Mouse (Mus musculus) Patski (cell line): ENCODE results near the gene Fiz1. TPM values are rescaled to one million over a fixed set of nuclear protein-coding genes. Genes with fewer than 3 reads are reported as not detected.

ENCODE experiments used
- ATAC-seq: fragments of 100-300 bp; one replicate; pipeline ENCODE4 v1.8.0; 2021
- CTCF ChIA-PET: fragments of 350-600 bp; sonication (Branson Sonifier 250); formaldehyde crosslinking; loops from one replicate; lab custom pipeline; 2022; ENCODE audit warnings: inconsistent platforms; lab: Charles Lee
- POLR2A ChIA-PET: fragments of 350-600 bp; sonication (Branson Sonifier 250); formaldehyde crosslinking; loops from one replicate; lab custom pipeline; 2022; ENCODE audit warnings: antibody characterized with exemption, inconsistent platforms; lab: Charles Lee
- DNase-seq: peaks from one replicate; pipeline ENCODE4 v3.0.0-alpha.2; 2011; ENCODE audit warnings: low read depth, low spot score
- H3K27me3 ChIP-seq: fragments of 371-371 bp; one replicate; pipeline ENCODE4 v1.5.1; 2021
- CTCF ChIP-seq: fragments of 100-300 bp; IDR thresholded peaks from one replicate; pipeline ENCODE4 v1.5.1; 2021
- in situ Hi-C: fragments of 300-500 bp; cut with MboI; formaldehyde crosslinking; loops from 3 replicates; pipeline ENCODE4 v1.11.1; 2018; ENCODE audit warnings: low pct_unique_long_range_greater_than_20kb, mixed read lengths
- polyA plus RNA-seq: library from polyadenylated mRNA; unstranded; gene quantifications from one replicate; pipeline ENCODE4 v1.2.3, GENCODE M21; 2021

Fiz1 gene
- polyA plus RNA-seq, 1 experiment from 2014 or later, result 31.6 TPM

DNA sequence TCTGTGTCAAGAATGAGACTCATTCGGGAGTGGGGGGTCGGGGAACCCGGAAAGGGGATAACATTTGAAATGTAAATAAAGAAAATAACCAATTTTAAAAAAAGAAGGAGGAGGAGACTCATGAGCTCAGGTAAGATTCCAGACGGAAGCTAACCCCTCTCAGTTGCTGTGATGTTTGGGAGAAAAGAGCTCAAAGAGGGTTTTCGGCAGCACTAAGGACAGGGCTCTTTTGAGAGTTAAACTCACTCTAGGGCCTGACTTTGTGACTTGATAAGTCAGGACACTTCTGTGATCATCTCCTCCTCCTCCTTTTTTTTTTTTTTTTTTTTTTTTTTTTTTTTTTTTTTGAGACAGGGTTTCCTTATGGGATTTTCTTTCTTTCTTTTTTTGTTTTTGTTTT is 24.4 kb upstream of the Fiz1 start:
- CTCF ChIA-PET, result no interaction called here
- POLR2A ChIA-PET, result interaction anchor here (1.5 to 3.4 kb wide), 3 partner anchors 12 to 23 kb away, joined by 5 to 15 read pairs (median 10); partner anchors contain the start of genes Ccdc106, Zfp580 and Zfp865
- DNase-seq (no peak), ATAC-seq (no peak)
- H3K27me3 ChIP-seq, result no peaks in the 10 kb centered on the region
- no peak for TF ChIP-seq CTCF
- in situ Hi-C loops, result no loop called here

DNA sequence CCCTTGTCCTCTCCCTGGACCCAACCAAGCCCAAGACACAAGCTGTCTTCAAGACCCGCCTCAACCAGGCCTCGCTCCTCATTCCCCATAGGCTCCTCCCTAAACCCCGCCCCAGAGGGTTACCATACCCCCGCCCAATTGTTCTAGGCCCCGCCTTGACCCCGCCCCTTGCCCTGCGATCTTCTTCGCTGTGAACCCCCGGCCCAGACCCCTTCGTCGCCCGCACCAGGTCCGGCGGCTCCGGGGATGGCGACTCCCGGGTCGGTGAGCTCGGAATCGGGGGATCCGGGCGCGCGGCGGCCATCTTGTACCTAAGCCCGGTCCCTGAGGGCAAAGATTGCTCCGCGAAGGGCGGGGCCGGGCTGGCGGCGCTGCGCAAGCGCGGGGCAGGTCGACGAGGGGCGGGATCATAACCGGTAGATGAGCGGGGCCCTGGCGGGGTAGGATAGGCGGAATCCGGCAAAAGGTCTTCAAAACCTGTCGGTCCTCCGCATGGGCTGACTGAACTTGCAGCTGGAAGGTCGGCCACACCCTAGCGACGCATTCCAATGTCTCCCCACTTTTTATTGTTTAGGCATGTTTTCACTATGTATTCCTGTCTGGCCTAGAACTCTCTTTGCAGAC is 23.7 kb upstream of the Fiz1 start, which contains the start of gene Zfp784:
TSS of gene Zfp784 (minus strand) at position 338 of the 624 bp plus-strand sequence.
- no peak for TF ChIP-seq CTCF
- ChIA-PET CTCF (interaction anchor here (0.7 kb wide), 1 partner anchor 22 kb away, joined by 3 read pairs; no protein-coding TSS in a partner anchor), POLR2A (interaction anchor here (0.8 to 3.4 kb wide), 6 partner anchors 11 to 22 kb away, joined by 3 to 15 read pairs (median 4); partner anchors contain the start of genes Ccdc106, Zfp580 and Zfp865)
- peak; percentile 97 for ATAC-seq
- no peaks in the 10 kb centered on the region for H3K27me3 ChIP-seq
- no peak for DNase-seq
- in situ Hi-C loops, result no loop called here

DNA sequence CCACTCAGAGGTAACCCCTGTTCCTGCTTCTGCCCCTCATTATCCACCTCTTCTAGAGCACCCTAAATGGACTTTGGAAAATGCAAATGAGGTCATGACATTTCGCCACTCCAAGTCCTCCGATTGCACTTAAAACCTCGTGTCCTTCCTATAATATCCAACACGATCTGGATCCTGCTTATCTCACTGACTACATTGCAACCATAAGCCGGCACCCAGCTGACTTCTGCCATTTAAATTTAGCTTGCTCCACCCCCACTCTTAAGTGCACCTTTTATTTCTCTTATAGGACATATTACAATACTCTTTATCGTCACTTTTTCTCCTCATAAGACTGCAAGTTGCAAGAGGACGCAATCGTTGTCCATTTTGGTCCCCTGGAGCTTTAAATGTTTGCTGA is 23.0 kb upstream of the Fiz1 start:
- in situ Hi-C loops, result no loop called here
- TF ChIP-seq CTCF, result no peak
- no peak for DNase-seq
- ChIA-PET POLR2A (interaction anchor here (1.3 to 1.9 kb wide), 3 partner anchors 12 to 21 kb away, joined by 3 to 15 read pairs (median 5); partner anchors contain the start of genes Ccdc106 and Zfp865), CTCF (interaction anchor here (0.7 kb wide), 1 partner anchor 21 kb away, joined by 3 read pairs; no protein-coding TSS in a partner anchor)
- no peak for ATAC-seq
- no peaks in the 10 kb centered on the region for H3K27me3 ChIP-seq

DNA sequence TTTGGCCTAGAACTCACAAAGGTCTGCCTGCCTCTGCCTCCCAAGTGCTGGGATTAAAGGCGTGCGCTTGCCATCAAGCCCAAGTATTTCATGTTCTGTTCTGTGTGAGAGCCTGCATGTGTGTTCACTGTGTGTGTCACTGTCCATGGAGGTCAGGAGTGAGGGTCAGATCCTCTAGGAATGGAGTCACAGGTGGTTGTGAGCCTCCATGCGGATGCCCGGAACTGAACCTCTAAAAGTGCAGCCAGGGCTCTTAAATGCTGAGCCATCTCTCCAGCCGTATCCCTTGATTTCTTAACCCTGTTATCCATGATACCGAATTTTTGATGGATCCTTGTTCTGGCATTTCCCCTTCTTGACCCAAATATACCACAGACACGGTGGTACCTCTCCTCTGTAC is 22.5 kb upstream of the Fiz1 start:
- no peaks in the 10 kb centered on the region for H3K27me3 ChIP-seq
- POLR2A ChIA-PET, result interaction anchor here (1.9 kb wide), 1 partner anchor 17 kb away, joined by 15 read pairs; the partner anchor contains the start of genes Ccdc106 and Zfp865
- in situ Hi-C loops, result no loop called here
- CTCF ChIA-PET, result no interaction called here
- no peak for TF ChIP-seq CTCF
- DNase-seq, result no peak
- no peak for ATAC-seq

DNA sequence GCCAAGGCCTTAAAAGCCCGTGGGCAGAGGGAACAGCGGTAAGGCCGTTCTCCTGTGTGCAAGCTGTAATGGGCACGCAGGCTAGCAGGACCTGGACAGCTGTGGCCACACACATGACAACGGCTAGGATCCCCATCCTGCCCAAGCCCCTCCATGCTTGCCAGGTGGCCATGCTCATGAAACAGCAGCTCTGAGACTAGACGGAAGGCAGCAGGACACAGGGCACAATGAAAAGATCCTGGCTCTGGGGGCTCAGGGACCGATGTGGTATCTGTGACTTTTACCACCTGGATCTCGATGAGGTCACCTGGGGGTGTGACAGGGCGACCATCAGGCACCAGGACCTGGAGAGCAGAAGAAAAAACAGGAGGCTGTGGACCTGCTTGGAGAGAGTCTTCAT is 21.6 kb upstream of the Fiz1 start:
- no peak for DNase-seq
- no peak for ATAC-seq
- POLR2A ChIA-PET, result no interaction called here
- in situ Hi-C loops, result no loop called here
- H3K27me3 ChIP-seq, result no peaks in the 10 kb centered on the region
- CTCF ChIA-PET, result no interaction called here
- no peak for TF ChIP-seq CTCF

DNA sequence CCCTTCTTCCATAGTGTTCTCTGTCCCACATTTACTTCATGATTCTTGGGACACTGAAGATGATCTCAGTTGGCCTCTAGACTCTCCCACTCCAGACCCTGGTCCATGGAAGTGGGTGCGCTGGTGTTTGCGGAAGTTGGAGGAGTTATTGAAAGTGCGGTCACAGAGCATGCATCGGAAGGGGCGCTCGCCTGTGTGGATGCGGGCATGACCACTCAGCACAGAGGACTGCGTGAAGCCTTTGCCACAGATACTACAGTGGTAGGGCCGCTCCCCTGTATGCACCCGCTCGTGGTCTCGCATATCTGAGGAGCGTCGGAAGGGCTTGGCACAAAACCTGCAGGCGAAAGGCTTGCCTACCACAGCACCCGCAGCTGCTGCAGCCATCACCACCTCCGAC is 21.1 kb upstream of the Fiz1 start:
- DNase-seq, result no peak
- ChIA-PET POLR2A (no interaction called here), CTCF (no interaction called here)
- H3K27me3 ChIP-seq, result no peaks in the 10 kb centered on the region
- no peak for TF ChIP-seq CTCF
- in situ Hi-C loops, result no loop called here
- ATAC-seq, result no peak

DNA sequence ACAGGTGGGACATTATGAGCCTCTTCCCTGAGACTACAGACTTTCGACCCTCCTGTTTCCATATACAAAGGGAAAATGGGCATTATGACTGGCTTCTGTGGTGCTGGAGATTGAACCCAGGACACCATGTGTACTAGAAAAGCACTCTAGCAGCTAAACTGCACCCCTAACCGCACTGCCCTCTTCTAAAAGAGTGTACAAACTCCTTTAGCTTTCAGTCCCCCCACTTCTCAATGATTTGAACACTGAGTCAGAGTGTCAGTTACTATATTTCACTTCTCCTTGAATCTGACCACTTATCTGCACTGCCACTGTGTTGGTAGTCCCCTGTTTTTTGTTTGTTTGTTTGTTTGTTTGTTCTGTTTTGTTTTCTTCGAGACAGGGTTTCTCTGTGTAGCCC is 19.3 kb upstream of the Fiz1 start, which contains the start of gene 4632433K11Rik:
TSS of gene 4632433K11Rik (plus strand) at position 301 of the 400 bp plus-strand sequence.
- POLR2A ChIA-PET, result interaction anchor here (1.1 kb wide), 1 partner anchor 13 kb away, joined by 3 read pairs; the partner anchor contains the start of genes Ccdc106 and Zfp865
- no peak for TF ChIP-seq CTCF
- in situ Hi-C loops, result no loop called here
- ATAC-seq (no peak), DNase-seq (no peak)
- CTCF ChIA-PET, result interaction anchor here (1.1 kb wide), 1 partner anchor 18 kb away, joined by 3 read pairs; the partner anchor contains the start of gene Zfp580
- H3K27me3 ChIP-seq, result no peaks in the 10 kb centered on the region

DNA sequence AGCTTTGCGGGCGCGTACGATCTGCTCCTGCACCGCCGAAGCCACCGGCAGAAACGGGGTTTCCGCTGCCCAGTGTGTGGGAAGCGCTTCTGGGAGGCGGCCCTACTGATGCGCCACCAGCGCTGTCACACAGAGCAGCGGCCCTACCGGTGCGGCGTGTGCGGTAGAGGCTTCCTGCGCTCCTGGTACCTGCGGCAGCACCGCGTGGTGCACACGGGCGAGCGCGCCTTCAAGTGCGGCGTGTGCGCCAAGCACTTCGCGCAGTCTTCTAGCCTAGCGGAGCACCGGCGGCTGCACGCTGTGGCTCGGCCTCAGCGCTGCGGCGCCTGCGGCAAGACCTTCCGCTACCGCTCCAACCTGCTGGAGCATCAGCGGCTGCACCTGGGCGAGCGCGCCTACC is 17.0 kb upstream of the Fiz1 start:
- no peak for ATAC-seq
- in situ Hi-C loops, result no loop called here

DNA sequence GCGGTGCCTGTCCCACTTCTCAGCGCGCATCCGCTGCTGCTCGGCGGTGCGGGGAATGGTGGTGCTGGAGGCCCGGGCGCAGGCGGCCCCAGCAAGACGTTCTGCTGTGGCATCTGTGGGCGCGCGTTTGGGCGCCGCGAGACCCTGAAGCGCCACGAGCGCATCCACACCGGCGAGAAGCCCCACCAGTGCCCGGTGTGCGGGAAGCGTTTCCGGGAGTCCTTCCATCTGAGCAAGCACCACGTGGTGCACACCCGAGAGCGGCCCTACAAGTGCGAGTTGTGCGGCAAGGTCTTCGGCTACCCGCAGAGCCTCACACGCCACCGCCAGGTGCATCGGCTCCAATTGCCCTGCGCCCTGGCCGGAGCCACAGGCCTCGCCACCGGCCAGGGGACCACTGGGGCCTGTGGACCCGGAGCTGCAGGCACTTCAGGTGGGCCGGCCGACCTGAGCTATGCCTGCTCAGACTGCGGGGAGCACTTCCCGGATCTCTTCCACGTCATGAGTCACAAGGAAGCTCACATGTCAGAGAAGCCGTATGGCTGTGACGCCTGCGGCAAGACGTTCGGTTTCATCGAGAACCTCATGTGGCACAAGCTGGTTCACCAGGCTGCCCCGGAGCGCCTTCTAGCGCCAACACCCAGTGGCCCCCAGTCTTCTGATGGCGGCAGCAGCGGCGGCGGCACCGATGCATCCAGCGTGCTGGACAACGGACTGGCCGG is 16.2 kb upstream of the Fiz1 start:
- ChIA-PET CTCF (no interaction called here), POLR2A (no interaction called here)
- DNase-seq (no peak), ATAC-seq (no peak)
- in situ Hi-C loops, result no loop called here
- no peaks in the 10 kb centered on the region for H3K27me3 ChIP-seq
- TF ChIP-seq CTCF, result no peak

More for the DNA sequence above, 17.0 kb upstream of the Fiz1 start:
- no peak for TF ChIP-seq CTCF
- no peak for DNase-seq
- ChIA-PET POLR2A (no interaction called here), CTCF (no interaction called here)
- no peaks in the 10 kb centered on the region for H3K27me3 ChIP-seq

DNA sequence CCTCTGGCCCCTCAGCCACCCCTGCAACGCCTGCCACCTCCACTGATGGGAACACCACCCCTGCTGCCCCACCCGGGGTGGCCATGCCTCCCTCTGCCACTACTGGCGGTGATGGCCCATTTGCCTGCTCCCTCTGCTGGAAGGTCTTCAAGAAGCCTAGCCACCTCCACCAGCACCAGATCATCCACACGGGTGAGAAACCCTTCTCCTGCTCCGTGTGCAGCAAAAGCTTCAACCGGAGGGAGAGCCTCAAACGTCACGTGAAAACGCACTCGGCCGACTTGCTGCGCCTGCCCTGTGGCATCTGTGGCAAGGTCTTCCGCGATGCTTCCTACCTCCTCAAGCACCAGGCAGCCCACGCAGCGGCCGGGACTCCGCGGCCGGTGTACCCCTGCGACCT is 15.4 kb upstream of the Fiz1 start:
- H3K27me3 ChIP-seq, result no peaks in the 10 kb centered on the region
- CTCF ChIA-PET, result no interaction called here
- no peak for ATAC-seq
- POLR2A ChIA-PET, result no interaction called here
- in situ Hi-C loops, result no loop called here
- no peak for TF ChIP-seq CTCF
- no peak for DNase-seq
